Mouse (Mus musculus): ENCODE measurements around the gene Clstn3.
"Not testable (repeated sequence)": the region's sequence is repeated elsewhere in the genome, so short reads cannot be mapped to it uniquely, and the experiment has no call there.

DNA sequence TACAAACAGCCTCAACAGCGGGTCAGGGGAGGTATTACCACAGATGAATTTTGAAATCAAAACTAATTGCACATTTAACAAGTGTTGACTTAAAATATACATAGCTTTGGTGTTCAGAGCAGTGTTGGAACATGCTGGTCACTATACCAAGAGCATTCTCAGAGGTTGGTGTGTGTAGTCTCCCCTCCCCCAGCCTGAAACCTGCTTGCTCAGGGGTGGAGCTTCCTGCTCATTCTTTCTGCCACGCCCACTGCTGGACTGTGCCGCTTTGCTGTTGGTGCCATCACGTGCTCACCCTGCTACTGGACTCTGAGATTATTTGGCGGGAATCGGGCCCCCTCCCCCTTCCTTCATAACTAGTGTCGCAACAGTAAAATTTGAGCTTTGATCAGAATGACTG is 39.6 kb downstream of the Clstn3 start:
- TF ChIP-seq CTCF (IDR thresholded peaks at IDR 0.05; ENCODE audit: low read depth); EP300 (optimal IDR thresholded peaks at IDR 0.05): not testable (repeated sequence)

Measured in stomach, postnatal 0 days (tissue).